Mouse (Mus musculus) hematopoietic stem cell, adult 5-6 weeks (primary cell): ENCODE measurements around the gene Ehmt2. TPM values are rescaled to one million over a fixed set of nuclear protein-coding genes. Genes with fewer than 3 reads are reported as not detected.

Experiments used
- ATAC-seq, 2 experiments: fragments of 125-278 bp in 1 of 2; replicated peaks in 1 of 2; 2 replicates each; pipeline ENCODE4 v1.8.0; 2016 to 2017; ENCODE audit warnings: inconsistent platforms in 2 of 2, mild to moderate bottlenecking in 2 of 2, moderate number of reproducible peaks in 2 of 2, low read depth in 1 of 2, moderate TSS enrichment in 1 of 2; ENCODE audit not compliant: low FRiP score in 2 of 2, poor library complexity in 2 of 2, severe bottlenecking in 2 of 2, insufficient read depth in 1 of 2, low TSS enrichment in 1 of 2
- total RNA-seq: library from RNA; stranded (forward); fragments of 172-1452, 232-1000 nt; gene quantifications from 2 replicates; pipeline ENCODE4 v1.2.3, GENCODE M21; 2017

Gene Ehmt2
- total RNA-seq, 1 experiment from 2014 or later, result 109 TPM

DNA sequence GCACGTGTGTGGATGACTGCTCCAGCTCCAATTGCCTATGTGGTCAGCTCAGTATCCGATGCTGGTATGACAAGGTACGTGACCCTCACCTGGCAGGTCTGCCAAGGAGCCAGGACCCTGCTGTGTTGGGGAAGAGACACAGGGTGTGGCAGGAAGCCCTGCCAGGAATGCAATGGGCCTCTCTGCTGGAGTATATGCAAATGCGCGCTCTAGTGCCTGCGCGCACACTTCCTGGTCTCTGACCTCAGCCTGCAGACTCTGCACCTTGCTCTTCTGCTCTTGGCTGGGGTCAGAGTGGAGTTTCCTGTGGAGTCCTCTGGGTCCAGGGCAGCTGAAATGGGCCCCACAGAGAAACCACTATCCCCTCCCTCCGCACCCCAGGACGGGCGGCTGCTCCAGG lies 12.7 kb downstream of the Ehmt2 start:
- ATAC-seq, result no peak

DNA sequence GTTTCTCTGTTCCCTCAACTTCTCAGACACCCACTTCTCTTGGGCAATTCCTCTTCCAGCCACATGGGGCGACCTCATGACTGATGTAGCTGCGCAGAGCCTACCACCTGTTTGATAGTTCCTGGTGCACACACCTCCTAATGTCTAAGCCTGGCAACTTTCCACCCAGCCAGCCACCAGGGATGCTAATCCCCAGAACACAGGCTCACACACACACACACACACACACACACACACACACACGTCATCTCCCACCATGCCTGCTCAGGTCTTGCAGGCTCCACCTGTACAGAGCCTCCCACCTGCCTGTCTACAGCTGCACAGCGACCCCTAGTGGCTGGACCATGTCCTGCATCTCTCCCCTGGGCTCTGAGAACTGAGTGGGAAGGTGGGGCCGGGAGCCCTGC lies 13.7 kb downstream of the Ehmt2 start:
- peak; percentile 50 to 79 for ATAC-seq

DNA sequence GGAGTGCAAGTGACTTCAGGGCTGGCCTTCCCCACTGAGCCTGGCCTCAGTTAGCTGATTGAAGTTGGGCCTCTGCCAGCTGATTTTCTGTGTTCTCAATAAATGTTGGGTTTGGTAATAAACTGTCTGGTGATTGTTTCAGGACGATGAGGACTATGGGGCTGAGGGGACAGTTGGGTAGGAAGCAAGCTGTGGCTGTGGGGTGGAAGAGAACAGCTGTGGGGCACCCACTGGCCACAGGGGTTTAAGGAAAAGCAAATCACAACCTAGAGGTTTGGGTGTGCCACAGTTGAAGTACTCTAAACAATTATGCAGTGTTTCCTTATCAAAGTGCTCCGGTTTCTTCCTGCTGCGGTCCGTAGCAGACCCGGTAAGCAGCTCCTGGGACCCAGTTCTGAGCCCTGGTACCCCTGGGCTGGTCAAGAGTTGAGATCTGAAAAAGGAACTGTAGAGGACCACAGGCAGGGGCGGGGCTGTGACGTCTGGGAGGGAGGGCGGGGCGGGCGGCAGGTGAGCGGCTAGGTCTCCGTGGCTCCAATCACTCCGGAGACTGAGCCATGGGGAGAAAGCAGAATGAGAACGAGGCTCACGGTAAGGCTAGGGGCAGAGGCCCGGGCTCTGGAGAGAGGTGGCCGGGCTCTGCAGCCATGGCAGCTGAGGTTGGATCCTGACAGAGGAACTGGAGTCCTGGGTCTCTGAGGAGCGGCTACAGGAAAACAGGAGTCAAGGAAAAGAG lies 15.8 kb downstream of the Ehmt2 start, which contains the start of gene Slc44a4:
Gene Slc44a4, plus strand, starts transcription at position 537 of the 736 bp plus-strand sequence.
- ATAC-seq, result no peak

DNA sequence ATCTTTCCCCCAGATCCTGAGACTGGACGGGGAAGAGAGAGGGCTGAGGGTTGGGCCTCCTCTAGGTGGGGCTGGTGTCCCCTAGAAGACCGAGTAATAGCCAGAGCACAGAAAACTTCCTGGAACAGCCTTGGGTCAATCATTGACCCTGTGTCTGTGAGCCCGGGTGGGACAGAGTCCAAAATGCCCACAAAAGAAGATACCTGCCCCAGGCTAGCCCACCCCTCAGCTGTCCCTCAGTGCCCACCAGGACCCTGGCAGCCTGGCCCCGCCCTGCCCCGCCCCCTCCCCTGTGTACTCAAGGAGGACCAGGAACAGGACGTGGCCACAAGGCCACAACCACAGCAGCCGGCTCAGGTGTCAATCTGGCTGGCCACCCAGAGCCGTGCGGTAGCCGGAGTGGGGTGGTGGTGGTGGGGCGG lies 17.2 kb downstream of the Ehmt2 start:
- ATAC-seq, result peak in 1 of 2 experiments; percentile 29; a peak in 2 of 4 replicates

DNA sequence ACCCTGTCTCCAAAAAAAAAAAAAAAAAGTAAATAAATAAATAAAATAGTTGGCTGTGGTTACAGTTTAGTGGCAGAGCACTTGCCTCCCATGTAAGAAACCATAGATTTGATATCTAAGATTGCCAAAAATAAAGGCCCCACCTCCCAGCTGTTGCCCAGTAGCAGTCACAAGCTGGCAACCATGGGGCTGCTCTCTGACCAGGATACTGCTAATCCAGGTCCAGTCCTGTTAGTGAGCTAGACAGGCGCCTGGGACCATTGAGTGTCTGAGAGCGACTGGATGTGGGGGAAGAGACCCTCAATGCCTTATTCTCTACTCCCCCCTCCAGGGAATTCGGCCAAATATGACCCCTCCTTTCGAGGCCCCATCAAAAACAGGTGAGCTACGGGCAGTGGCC lies 18.0 kb downstream of the Ehmt2 start:
- ATAC-seq, result no peak

DNA sequence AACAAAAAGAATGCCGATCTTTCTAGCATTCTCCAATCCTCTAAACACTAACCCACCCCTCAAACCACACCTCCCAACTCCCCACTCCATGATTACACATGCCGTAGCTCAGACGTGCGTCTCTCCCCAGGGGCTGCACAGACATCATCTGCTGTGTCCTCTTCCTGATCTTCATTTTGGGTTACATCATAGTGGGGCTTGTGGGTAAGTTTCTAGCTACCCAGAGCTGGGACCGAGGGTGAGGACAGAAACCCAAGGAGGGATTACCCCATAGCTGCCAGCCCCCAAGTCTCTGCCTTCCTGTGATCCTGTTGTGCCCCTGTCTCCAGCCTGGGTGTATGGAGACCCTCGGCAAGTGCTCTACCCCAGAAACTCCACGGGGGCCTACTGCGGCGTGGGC lies 18.9 kb downstream of the Ehmt2 start:
- ATAC-seq, result no peak

DNA sequence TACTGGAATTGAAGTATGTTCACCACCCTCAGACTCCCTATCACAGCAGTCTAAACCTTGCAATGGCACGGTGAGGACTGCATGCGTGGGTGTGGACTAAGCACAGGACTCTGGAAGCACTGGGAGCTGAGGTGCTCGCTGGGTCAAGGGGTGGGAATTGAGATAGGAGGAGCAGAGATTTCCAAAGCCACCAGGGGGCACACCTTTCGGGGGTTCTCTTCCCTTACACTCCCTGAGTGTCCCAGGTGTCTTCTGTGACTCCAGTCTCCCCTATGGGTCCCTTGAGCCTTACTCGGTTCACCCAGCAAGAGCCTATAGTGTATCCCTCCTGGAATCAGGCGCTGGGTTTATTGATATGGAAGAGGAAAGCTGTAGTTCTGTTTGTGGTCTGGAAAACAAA lies 24.7 kb downstream of the Ehmt2 start:
- no peak for ATAC-seq

DNA sequence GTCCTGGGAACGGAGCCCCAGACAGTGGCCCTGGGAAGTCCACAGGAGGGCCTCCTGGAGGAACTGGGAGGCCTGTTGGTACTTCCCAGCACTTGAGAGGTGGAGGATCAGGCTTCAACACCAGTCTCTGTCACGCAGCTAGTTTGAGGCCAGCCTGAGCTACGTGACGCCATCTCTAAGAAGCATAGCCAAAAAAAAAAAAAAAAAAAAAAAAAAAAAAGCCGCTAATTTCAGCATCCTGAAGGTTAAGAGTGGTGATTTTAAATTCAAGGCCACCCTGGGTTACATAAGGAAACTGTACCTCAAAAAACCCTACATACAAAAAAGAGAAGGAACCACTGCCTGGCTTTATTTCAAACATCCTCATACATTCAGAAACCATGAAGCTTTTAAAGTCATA lies 26.0 kb downstream of the Ehmt2 start:
- no peak for ATAC-seq

DNA sequence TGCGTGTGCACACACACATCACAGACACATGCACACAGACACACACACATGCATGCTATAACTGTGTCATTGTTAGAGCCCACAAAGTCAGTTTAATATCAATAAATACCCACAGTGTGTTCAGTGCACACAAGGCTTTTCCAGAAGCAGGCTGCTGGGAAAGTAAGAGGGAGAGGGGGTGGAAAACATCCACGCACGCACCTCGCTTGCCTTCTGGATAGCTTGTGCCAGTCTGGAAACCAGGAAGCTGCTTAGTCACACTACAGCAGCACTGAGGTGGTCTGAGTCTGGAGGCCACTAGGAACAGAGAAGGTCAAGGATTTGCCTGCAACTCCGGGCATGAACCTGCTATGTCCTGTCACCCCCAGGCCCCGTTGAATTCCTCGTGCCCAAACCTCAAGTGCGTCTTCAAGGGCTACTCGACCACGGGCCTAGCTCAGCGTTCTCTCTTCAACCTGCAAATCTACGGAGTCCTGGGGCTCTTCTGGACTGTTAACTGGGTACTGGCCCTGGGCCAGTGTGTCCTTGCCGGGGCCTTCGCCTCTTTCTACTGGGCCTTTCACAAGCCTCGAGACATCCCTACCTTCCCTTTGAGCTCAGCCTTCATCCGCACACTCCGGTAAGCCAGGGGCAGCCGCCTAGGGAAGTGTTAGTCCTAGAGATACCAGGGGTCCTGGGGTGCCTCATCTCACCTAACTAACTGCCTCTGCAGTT lies 29.2 kb downstream of the Ehmt2 start:
- ATAC-seq, result no peak

DNA sequence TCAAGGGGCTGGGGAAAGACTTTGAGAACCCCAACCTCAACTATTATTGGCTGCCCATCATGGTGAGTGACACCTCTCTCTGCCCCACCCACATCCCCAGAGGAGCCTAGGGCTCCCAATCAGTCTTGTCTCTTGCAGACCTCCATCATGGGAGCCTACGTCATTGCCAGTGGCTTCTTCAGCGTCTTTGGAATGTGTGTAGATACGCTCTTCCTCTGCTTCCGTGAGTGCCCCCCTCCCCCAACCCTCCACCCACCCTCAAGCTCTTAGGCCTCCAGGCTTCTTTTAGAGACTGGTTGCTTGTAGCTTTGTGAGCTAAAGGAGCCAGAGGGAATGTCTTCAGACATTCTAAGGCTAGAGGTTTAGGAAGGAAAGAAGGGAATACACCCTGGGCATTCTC lies 30.6 kb downstream of the Ehmt2 start:
- ATAC-seq, result no peak

DNA sequence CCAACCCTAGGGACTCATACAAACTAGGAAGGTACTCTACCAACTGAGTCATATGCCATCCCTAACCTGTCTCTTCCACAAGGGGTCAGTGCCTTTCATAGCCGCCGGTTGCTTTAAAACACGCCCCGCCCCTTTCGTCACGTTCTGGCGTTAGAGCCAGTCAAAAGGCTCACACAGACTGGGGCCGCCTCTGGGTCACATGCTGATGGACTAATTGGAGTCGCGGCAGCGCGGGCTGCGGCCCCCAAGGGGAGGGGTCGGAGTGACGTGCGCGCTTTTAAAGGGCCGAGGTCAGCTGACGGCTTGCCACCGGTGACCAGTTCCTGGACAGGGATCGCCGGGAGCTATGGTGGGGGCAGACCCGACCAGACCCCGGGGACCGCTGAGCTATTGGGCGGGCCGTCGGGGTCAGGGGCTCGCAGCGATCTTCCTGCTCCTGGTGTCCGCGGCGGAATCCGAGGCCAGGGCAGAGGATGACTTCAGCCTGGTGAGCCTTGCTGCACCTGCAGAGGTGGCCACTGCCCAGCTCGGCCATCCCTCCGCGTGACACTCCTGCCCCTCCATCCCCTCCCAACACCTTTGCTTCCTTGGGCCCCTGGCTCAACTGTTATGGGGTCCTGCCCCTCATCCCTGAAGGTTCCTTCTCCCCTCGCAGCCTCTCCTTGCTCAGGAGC lies 32.9 kb downstream of the Ehmt2 start, which contains the start of gene Neu1:
Gene Neu1, plus strand, starts transcription at position 193 of the 674 bp plus-strand sequence.
- peak; percentile 89 to 98 for ATAC-seq

DNA sequence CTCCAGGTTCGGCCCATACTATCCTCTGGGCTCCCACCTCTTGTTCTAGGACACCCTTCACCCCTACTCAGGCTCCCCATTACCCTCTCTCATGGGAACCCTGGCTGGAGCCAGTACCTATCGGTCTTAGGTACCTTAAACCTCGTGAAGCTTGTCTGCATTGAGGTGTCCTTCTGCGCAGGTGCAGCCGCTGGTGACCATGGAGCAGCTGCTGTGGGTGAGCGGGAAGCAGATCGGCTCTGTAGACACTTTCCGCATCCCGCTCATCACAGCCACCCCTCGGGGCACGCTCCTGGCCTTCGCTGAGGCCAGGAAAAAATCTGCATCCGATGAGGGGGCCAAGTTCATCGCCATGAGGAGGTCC lies 33.4 kb downstream of the Ehmt2 start:
- no peak for ATAC-seq

DNA sequence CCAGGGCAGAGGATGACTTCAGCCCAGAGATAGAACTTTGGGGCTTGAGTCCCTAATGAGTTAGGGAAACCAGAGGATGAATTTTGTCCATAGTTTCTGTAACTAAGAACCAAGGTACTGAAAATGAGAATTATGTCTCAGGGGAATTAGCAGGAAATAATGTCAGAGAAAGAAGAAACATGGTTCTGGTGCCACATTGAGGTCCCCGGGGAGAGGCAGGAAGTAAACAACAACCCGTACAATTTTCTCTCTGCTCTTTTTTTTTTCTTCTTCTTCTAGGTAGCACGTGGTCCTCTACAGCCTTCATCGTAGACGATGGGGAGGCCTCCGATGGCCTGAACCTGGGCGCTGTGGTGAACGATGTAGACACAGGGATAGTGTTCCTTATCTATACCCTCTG lies 34.0 kb downstream of the Ehmt2 start:
- no peak for ATAC-seq

DNA sequence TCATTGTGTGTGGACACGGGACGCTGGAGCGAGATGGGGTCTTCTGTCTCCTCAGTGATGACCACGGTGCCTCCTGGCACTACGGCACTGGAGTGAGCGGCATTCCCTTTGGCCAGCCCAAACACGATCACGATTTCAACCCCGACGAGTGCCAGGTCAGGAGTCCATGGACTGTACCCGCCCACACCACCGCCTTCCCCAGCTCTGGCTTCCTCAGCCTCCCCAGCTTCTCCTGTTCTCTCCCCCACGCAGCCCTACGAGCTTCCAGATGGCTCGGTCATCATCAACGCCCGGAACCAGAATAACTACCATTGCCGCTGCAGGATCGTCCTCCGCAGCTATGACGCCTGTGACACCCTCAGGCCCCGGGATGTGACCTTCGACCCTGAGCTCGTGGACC lies 35.8 kb downstream of the Ehmt2 start:
- ATAC-seq, result no peak

DNA sequence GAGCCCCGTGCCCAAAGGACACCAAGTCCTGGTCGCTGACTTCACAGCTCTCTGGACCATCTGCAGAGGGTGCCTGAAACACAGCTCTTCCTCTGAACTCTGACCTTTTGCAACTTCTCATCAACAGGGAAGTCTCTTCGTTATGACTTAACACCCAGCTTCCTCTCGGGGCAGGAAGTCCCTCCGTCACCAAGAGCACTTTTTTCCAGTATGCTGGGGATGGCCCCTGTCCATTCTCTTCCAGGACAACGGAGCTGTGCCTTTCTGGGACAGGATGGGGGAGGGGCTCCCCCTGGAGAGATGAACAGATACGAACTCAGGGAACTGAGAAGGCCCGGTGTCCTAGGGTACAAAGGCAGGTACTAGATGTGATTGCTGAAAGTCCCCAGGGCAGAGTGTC lies 36.6 kb downstream of the Ehmt2 start:
- peak in 1 of 2 experiments; percentile 12; a peak in 1 of 4 replicates for ATAC-seq

DNA sequence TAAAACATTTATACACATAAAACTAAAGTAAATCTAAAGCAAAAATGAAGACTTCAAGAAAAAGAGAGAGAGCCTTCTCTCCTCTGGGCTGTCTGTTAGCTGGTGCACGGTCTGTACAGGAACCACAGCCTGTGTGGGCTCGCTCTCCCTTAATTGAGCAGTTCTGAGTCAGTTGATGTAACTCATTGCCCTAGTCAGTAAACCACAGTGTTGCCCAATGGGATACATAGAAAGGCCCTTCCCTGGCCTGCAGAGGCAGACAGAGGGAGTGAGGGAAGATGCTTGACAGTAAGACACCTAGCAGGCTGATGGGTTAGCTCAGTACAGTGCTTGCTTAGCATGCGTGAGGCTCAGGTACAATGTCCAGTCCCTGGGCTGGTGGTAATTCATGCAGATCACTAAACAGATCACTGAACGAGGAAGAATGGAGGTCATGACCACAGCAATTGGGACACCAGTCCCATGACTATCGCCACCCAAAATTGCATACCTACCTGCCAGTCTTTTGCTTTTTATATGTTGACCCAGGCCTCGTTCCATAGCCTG lies 39.8 kb downstream of the Ehmt2 start:
- ATAC-seq, result peak in 1 of 2 experiments; percentile 54; a peak in 1 of 4 replicates

DNA sequence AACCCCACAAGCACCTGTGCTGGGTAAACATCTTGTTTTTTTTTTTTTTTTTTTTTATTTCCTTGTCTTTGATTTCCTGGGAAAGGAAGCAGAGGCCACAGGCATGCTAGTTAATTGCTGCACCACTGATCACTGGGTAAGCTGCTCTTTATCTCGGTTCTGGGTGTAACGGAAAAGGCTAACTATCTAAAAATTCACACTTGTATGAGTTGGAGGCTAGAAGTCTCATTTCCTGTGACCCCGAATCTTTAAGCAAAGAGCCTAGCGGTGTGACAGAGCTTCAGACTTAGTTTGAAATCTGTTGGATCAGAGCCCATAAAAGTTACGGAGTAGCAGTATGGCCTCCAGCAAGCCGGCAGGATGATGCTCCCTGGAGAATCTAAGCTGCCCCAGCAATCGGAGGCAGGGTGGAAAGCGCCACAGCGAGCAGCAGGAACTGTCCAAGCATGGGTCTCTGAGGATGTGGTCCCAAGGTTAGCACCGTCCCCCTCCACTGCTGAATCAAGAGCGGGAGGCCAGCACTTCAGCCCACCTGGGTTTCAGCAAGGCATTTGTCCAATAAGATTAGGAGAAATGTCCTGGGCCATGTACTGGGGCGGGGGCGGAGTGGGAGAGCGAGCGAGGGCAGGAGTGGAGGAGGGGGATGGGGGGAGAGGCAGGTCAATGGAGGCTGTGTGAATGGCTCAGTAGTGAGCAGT lies 43.2 kb downstream of the Ehmt2 start:
- 0 out of 4 replicates have a peak, but pooled peaks of 1 of the 2 experiments have one; percentile 11 for ATAC-seq
